Mouse (Mus musculus): ENCODE data around the gene Rere. TPM values are rescaled to one million over a fixed set of nuclear protein-coding genes. Genes with fewer than 3 reads are reported as not detected.
"Not testable (repeated sequence)": the region's sequence is repeated elsewhere in the genome, so short reads cannot be mapped to it uniquely, and the experiment has no call there.

Gene Rere
- polyA plus RNA-seq, 1 experiment from 2014 or later = 16.0 TPM

GRCm38 (mm10) chr4:150472751-150473436 lies 191.4 kb downstream of the Rere start:
- no peak for TF ChIP-seq EP300 (IDR thresholded peaks at IDR 0.05)
- TF ChIP-seq CTCF (IDR thresholded peaks at IDR 0.05) = no peak
- no peak overlapping the region for H3K4me2 ChIP-seq (replicated peaks; ENCODE audit: low read depth, low read length)
- ATAC-seq (no peak), DNase-seq (ENCODE audit: low spot score) (peak; percentile 37)
- no peak overlapping the region for H3K4me3 ChIP-seq (ENCODE audit: low read depth, low read length)
- no peak overlapping the region for H3K9ac ChIP-seq (replicated peaks; ENCODE audit: low read depth)
- H3K9me3 ChIP-seq (ENCODE audit: low read length) = no peaks in the 10 kb centered on the region
- no peaks in the 10 kb centered on the region for H3K36me3 ChIP-seq (ENCODE audit: insufficient read depth, low read length)
- no peaks in the 10 kb centered on the region for H3K27me3 ChIP-seq (replicated peaks; ENCODE audit: insufficient read depth, low read length)
- 43% methylated on average over 10 of the region's 10 CpGs for WGBS
- H3K4me1 ChIP-seq (ENCODE audit: insufficient read depth, low read depth, low read length) = no peaks in the 10 kb centered on the region; the same call in 1 of the 2 replicates
- no peak overlapping the region for H3K27ac ChIP-seq (ENCODE audit: low read length)

GRCm38 (mm10) chr4:150473437-150474070 lies 192.1 kb downstream of the Rere start:
- Histone ChIP-seq H3K9me3 (ENCODE audit: low read length) (no peaks in the 10 kb centered on the region), H3K27ac (ENCODE audit: low read length) (no peak overlapping the region), H3K27me3 (replicated peaks; ENCODE audit: insufficient read depth, low read length) (no peaks in the 10 kb centered on the region), H3K36me3 (ENCODE audit: insufficient read depth, low read length) (no peaks in the 10 kb centered on the region), H3K4me1 (ENCODE audit: insufficient read depth, low read depth, low read length) (no peaks in the 10 kb centered on the region; the same call in 1 of the 2 replicates), H3K4me2 (replicated peaks; ENCODE audit: low read depth, low read length) (no peak overlapping the region), H3K4me3 (ENCODE audit: low read depth, low read length) (no peak overlapping the region), H3K9ac (replicated peaks; ENCODE audit: low read depth) (no peak overlapping the region)
- ATAC-seq = no peak
- WGBS = 85% methylated on average over 4 of the region's 4 CpGs
- DNase-seq (ENCODE audit: low spot score) = no peak
- TF ChIP-seq EP300 (IDR thresholded peaks at IDR 0.05) = no peak
- TF ChIP-seq CTCF (IDR thresholded peaks at IDR 0.05) = no peak

GRCm38 (mm10) chr4:150474086-150474485 lies 192.6 kb downstream of the Rere start:
- no peak for TF ChIP-seq EP300 (IDR thresholded peaks at IDR 0.05)
- ATAC-seq = no peak

GRCm38 (mm10) chr4:150476258-150476657 lies 194.8 kb downstream of the Rere start:
- H3K4me1 ChIP-seq (ENCODE audit: insufficient read depth, low read depth, low read length) = no peaks in the 10 kb centered on the region; the same call in 1 of the 2 replicates
- ATAC-seq = no peak
- no peak overlapping the region for H3K9ac ChIP-seq (replicated peaks; ENCODE audit: low read depth)
- H3K36me3 ChIP-seq (ENCODE audit: insufficient read depth, low read length) = no peaks in the 10 kb centered on the region
- peak; percentile 42 for TF ChIP-seq CTCF (IDR thresholded peaks at IDR 0.05)
- no peak for TF ChIP-seq EP300 (IDR thresholded peaks at IDR 0.05)
- H3K9me3 ChIP-seq (ENCODE audit: low read length) = no peaks in the 10 kb centered on the region
- H3K4me3 ChIP-seq (ENCODE audit: low read depth, low read length) = no peak overlapping the region
- 42% methylated on average over 5 of the region's 5 CpGs for WGBS
- no peaks in the 10 kb centered on the region for H3K27me3 ChIP-seq (replicated peaks; ENCODE audit: insufficient read depth, low read length)
- H3K27ac ChIP-seq (ENCODE audit: low read length) = no peak overlapping the region
- no peak overlapping the region for H3K4me2 ChIP-seq (replicated peaks; ENCODE audit: low read depth, low read length)
- DNase-seq (ENCODE audit: low spot score) = no peak

More at GRCm38 (mm10) chr4:150474086-150474485, 192.6 kb downstream of the Rere start:
- WGBS = 82% methylated on average over 7 of the region's 7 CpGs
- H3K27me3 ChIP-seq (replicated peaks; ENCODE audit: insufficient read depth, low read length) = no peaks in the 10 kb centered on the region
- no peak overlapping the region for H3K4me3 ChIP-seq (ENCODE audit: low read depth, low read length)
- no peak overlapping the region for H3K4me2 ChIP-seq (replicated peaks; ENCODE audit: low read depth, low read length)
- no peak overlapping the region for H3K9ac ChIP-seq (replicated peaks; ENCODE audit: low read depth)
- no peaks in the 10 kb centered on the region for H3K36me3 ChIP-seq (ENCODE audit: insufficient read depth, low read length)
- no peak overlapping the region for H3K27ac ChIP-seq (ENCODE audit: low read length)
- H3K9me3 ChIP-seq (ENCODE audit: low read length) = no peaks in the 10 kb centered on the region
- no peak for DNase-seq (ENCODE audit: low spot score)
- no peaks in the 10 kb centered on the region; the same call in 1 of the 2 replicates for H3K4me1 ChIP-seq (ENCODE audit: insufficient read depth, low read depth, low read length)

GRCm38 (mm10) chr4:150478006-150478405 lies 196.6 kb downstream of the Rere start:
- Histone ChIP-seq H3K27me3 (replicated peaks; ENCODE audit: insufficient read depth, low read length) (no peaks in the 10 kb centered on the region), H3K9ac (replicated peaks; ENCODE audit: low read depth) (no peak overlapping the region), H3K4me1 (ENCODE audit: insufficient read depth, low read depth, low read length) (no peaks in the 10 kb centered on the region; the same call in 1 of the 2 replicates), H3K9me3 (ENCODE audit: low read length) (no peaks in the 10 kb centered on the region), H3K4me2 (replicated peaks; ENCODE audit: low read depth, low read length) (no peak overlapping the region), H3K27ac (ENCODE audit: low read length) (no peak overlapping the region), H3K36me3 (ENCODE audit: insufficient read depth, low read length) (no peaks in the 10 kb centered on the region), H3K4me3 (ENCODE audit: low read depth, low read length) (no peak overlapping the region)
- WGBS = 86% methylated on average over 6 of the region's 6 CpGs
- no peak for DNase-seq (ENCODE audit: low spot score)
- TF ChIP-seq CTCF (IDR thresholded peaks at IDR 0.05) = no peak
- no peak for ATAC-seq

GRCm38 (mm10) chr4:150483081-150483480 lies 201.6 kb downstream of the Rere start:
- not testable (repeated sequence) for H3K9ac ChIP-seq (replicated peaks; ENCODE audit: low read depth)

More at GRCm38 (mm10) chr4:150483081-150483480, 201.6 kb downstream of the Rere start:
- not testable (repeated sequence) for H3K4me3 ChIP-seq (ENCODE audit: low read depth, low read length); H3K4me2 ChIP-seq (replicated peaks; ENCODE audit: low read depth, low read length); H3K27ac ChIP-seq (ENCODE audit: low read length); H3K4me1 ChIP-seq (ENCODE audit: insufficient read depth, low read depth, low read length); H3K9me3 ChIP-seq (ENCODE audit: low read length); ATAC-seq; DNase-seq (ENCODE audit: low spot score); H3K36me3 ChIP-seq (ENCODE audit: insufficient read depth, low read length); H3K27me3 ChIP-seq (replicated peaks; ENCODE audit: insufficient read depth, low read length)
- WGBS = 90% methylated on average over 4 of the region's 5 CpGs

Measured in lung, postnatal 0 days (tissue).